Mouse (Mus musculus): Measurements from ENCODE around the gene Ppp1cb. TPM values are rescaled to one million over a fixed set of nuclear protein-coding genes. Genes with fewer than 3 reads are reported as not detected.

Gene Ppp1cb
- polyA plus RNA-seq, 1 experiment = 501 TPM

- Histone ChIP-seq H3K4me3 (ENCODE audit: low read depth, low read length) (no peak overlapping the region), H3K4me1 (ENCODE audit: control insufficient read depth, insufficient read depth, low read length) (no peaks in the 10 kb centered on the region), H3K36me3 (ENCODE audit: control insufficient read depth, insufficient read depth, low read length, poor library complexity, severe bottlenecking) (no peaks in the 10 kb centered on the region), H3K27ac (ENCODE audit: insufficient read depth, low read length) (no peak overlapping the region), H3K27me3 (ENCODE audit: control insufficient read depth, insufficient read depth, low read length, poor library complexity, severe bottlenecking) (no peaks in the 10 kb centered on the region), H3K9me3 (replicated peaks; ENCODE audit: control insufficient read depth, insufficient read depth, low read length, poor library complexity, severe bottlenecking) (no peaks in the 10 kb centered on the region), H3K9ac (ENCODE audit: low read depth, poor library complexity, severe bottlenecking) (no peak overlapping the region)
- TF ChIP-seq POLR2A (IDR thresholded peaks at IDR 0.05; ENCODE audit: insufficient read depth, low read length) = no peak
- no peak for TF ChIP-seq CTCF (IDR thresholded peaks at IDR 0.05; ENCODE audit: low read depth, low read length)
- no peak for TF ChIP-seq EP300 (IDR thresholded peaks at IDR 0.05; ENCODE audit: insufficient read depth, low read depth, low read length)
These were observed 50.1 kb downstream of the Ppp1cb start for GRCm38 (mm10) chr5:32508766-32509165.

- H3K9me3 ChIP-seq (replicated peaks; ENCODE audit: control insufficient read depth, insufficient read depth, low read length, poor library complexity, severe bottlenecking) = peaks cover 5% of the 10 kb centered on the region; the same call in 1 of the 2 replicates
- no peaks in the 10 kb centered on the region for H3K36me3 ChIP-seq (ENCODE audit: control insufficient read depth, insufficient read depth, low read length, poor library complexity, severe bottlenecking)
- no peak overlapping the region for H3K4me3 ChIP-seq (ENCODE audit: low read depth, low read length)
- H3K27me3 ChIP-seq (ENCODE audit: control insufficient read depth, insufficient read depth, low read length, poor library complexity, severe bottlenecking) = no peaks in the 10 kb centered on the region
- H3K9ac ChIP-seq (ENCODE audit: low read depth, poor library complexity, severe bottlenecking) = no peak overlapping the region
- no peaks in the 10 kb centered on the region for H3K4me1 ChIP-seq (ENCODE audit: control insufficient read depth, insufficient read depth, low read length)
- TF ChIP-seq POLR2A (IDR thresholded peaks at IDR 0.05; ENCODE audit: insufficient read depth, low read length) (no peak), EP300 (IDR thresholded peaks at IDR 0.05; ENCODE audit: insufficient read depth, low read depth, low read length) (no peak), CTCF (IDR thresholded peaks at IDR 0.05; ENCODE audit: low read depth, low read length) (peak; percentile 51)
- H3K27ac ChIP-seq (ENCODE audit: insufficient read depth, low read length) = no peak overlapping the region
These were observed 61.7 kb downstream of the Ppp1cb start for GRCm38 (mm10) chr5:32520381-32520780.

- no peak for TF ChIP-seq CTCF (IDR thresholded peaks at IDR 0.05; ENCODE audit: low read depth, low read length)
- no peak for TF ChIP-seq EP300 (IDR thresholded peaks at IDR 0.05; ENCODE audit: insufficient read depth, low read depth, low read length)
- no peak for TF ChIP-seq POLR2A (IDR thresholded peaks at IDR 0.05; ENCODE audit: insufficient read depth, low read length)
- no peaks in the 10 kb centered on the region for H3K9me3 ChIP-seq (replicated peaks; ENCODE audit: control insufficient read depth, insufficient read depth, low read length, poor library complexity, severe bottlenecking)
- no peaks in the 10 kb centered on the region for H3K27me3 ChIP-seq (ENCODE audit: control insufficient read depth, insufficient read depth, low read length, poor library complexity, severe bottlenecking)
- H3K27ac ChIP-seq (ENCODE audit: insufficient read depth, low read length) = no peak overlapping the region
- no peaks in the 10 kb centered on the region for H3K4me1 ChIP-seq (ENCODE audit: control insufficient read depth, insufficient read depth, low read length)
- H3K9ac ChIP-seq (ENCODE audit: low read depth, poor library complexity, severe bottlenecking) = no peak overlapping the region
- no peaks in the 10 kb centered on the region for H3K36me3 ChIP-seq (ENCODE audit: control insufficient read depth, insufficient read depth, low read length, poor library complexity, severe bottlenecking)
- H3K4me3 ChIP-seq (ENCODE audit: low read depth, low read length) = no peak overlapping the region
These were observed 90.8 kb downstream of the Ppp1cb start for GRCm38 (mm10) chr5:32549449-32549848.

GRCm38 (mm10) chr5:32564697-32565096 is 106.1 kb downstream of the Ppp1cb start:
- TF ChIP-seq POLR2A (IDR thresholded peaks at IDR 0.05; ENCODE audit: insufficient read depth, low read length) (no peak), EP300 (IDR thresholded peaks at IDR 0.05; ENCODE audit: insufficient read depth, low read depth, low read length) (no peak), CTCF (IDR thresholded peaks at IDR 0.05; ENCODE audit: low read depth, low read length) (no peak)
- H3K9ac ChIP-seq (ENCODE audit: low read depth, poor library complexity, severe bottlenecking) = no peak overlapping the region

More at GRCm38 (mm10) chr5:32564697-32565096, 106.1 kb downstream of the Ppp1cb start:
- Histone ChIP-seq H3K4me3 (ENCODE audit: low read depth, low read length) (no peak overlapping the region), H3K27ac (ENCODE audit: insufficient read depth, low read length) (no peak overlapping the region), H3K36me3 (ENCODE audit: control insufficient read depth, insufficient read depth, low read length, poor library complexity, severe bottlenecking) (no peaks in the 10 kb centered on the region), H3K4me1 (ENCODE audit: control insufficient read depth, insufficient read depth, low read length) (no peaks in the 10 kb centered on the region), H3K27me3 (ENCODE audit: control insufficient read depth, insufficient read depth, low read length, poor library complexity, severe bottlenecking) (no peaks in the 10 kb centered on the region), H3K9me3 (replicated peaks; ENCODE audit: control insufficient read depth, insufficient read depth, low read length, poor library complexity, severe bottlenecking) (no peaks in the 10 kb centered on the region)

Other genes starting within 250 kb of the Ppp1cb start
- not detected in 2 replicates for gene Plb1, start 226.1 kb upstream of the Ppp1cb start, polyA plus RNA-seq (2011; ENCODE audit: insufficient read depth, insufficient read length, low read depth, missing spikeins)
- gene Yes1, start 152.3 kb downstream of the Ppp1cb start, polyA plus RNA-seq (2011; ENCODE audit: insufficient read depth, insufficient read length, low read depth, missing spikeins) = 59.5 and 65.5 TPM in 2 replicates

Measured in ES-Bruce4 (cell line).